In the genomic region with DNA sequence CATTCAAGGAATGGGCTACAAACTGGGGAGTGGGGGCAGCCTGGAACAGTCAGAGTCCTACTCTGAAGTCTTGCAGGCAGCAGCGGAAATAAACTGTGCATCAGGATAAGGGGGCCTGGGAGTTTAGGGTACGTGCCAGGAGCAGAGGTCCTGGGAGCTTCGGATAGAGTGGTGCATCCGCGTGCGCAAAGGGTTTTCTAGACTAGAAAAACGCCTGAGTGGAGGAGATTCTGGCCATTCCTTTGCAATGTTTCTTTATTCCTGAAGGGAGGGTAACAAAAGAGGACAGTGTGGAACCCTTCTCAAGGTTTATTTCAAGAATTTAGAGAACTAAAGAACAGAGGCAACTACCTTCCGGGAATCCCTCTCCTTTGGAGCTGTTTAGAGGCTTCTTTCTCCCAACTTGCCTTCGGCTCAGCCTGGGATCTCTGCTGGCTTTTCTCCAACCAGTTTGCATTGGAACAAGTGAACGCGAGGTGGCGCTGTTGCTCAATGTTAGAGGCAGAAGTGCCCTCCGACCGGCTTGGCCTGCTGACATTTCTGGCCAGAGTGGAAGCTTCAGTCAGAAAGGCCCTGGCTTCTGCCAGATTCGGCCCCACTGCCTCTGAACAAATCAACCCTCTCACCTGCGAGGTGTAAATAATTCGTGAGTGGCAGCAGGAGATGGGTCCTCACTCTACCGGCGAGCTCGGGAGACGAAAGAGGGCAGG, we compare ENCODE assay signal across 8 mouse cellular contexts. TPM values are rescaled to one million over a fixed set of nuclear protein-coding genes. Genes with fewer than 3 reads are reported as not detected.
DNase-seq lines count a peak whose midpoint lies in the region; ATAC-seq lines count a peak whose summit lies in the region.

No protein-coding gene starts in this region.

- peak; percentile 90 for DNase-seq in B cell, adult 2 months
- peak; percentile 96 for DNase-seq in adrenal gland, postnatal 10 days
- peak; percentile 89 for DNase-seq in embryo, embryonic 11.5 days (ENCODE audit: low read depth, low spot score)
- DNase-seq in heart, adult 9 months (ENCODE audit: low spot score in 2 of 2), result peak; percentile 77 to 89
- DNase-seq in liver, embryonic 11.5 days (ENCODE audit: low spot score), result peak; percentile 85

- H3K9ac ChIP-seq in kidney, embryonic 15.5 days, result no peak overlapping the region
- H3K9ac ChIP-seq in liver, embryonic 11.5 days (ENCODE audit: low read depth, low read length), result no peak overlapping the region
- H3K9ac ChIP-seq in neural tube, embryonic 12.5 days, result peak overlapping the region; percentile 100
- no peak overlapping the region for H3K9ac ChIP-seq in stomach, embryonic 16.5 days (ENCODE audit: low read length)

- 6% methylated on average over 21 of the region's 21 CpGs for WGBS in kidney, embryonic 15.5 days
- WGBS in liver, embryonic 11.5 days, result 3% methylated on average over 21 of the region's 21 CpGs
- WGBS in neural tube, embryonic 12.5 days, result 4% methylated on average over 21 of the region's 21 CpGs
- WGBS in stomach, embryonic 16.5 days, result 7% methylated on average over 21 of the region's 21 CpGs

- H3K4me3 ChIP-seq in kidney, embryonic 15.5 days (replicated peaks), result no peak overlapping the region
- H3K4me3 ChIP-seq in liver, embryonic 11.5 days (ENCODE audit: low read depth, low read length), result no peak overlapping the region
- H3K4me3 ChIP-seq in neural tube, embryonic 12.5 days, result peak overlapping the region; percentile 22; the same call in 1 of the 2 replicates
- no peak overlapping the region for H3K4me3 ChIP-seq in stomach, embryonic 16.5 days (replicated peaks; ENCODE audit: low read length)

- H3K4me1 ChIP-seq in kidney, embryonic 15.5 days, result peaks cover 89% of the 10 kb centered on the region
- H3K4me1 ChIP-seq in liver, embryonic 11.5 days (replicated peaks; ENCODE audit: control insufficient read depth, insufficient read depth, low read length), result no peaks in the 10 kb centered on the region
- peaks cover 69% of the 10 kb centered on the region for H3K4me1 ChIP-seq in neural tube, embryonic 12.5 days
- 0 out of 2 replicates have a peak, but pooled peaks cover 5% of the 10 kb centered on the region for H3K4me1 ChIP-seq in stomach, embryonic 16.5 days (ENCODE audit: control insufficient read depth, insufficient read depth, low read length)

- ATAC-seq in kidney, embryonic 15.5 days (replicated peaks; ENCODE audit: low FRiP score), result 0 out of 2 replicates have a peak, but pooled peaks have one; percentile 6
- no peak for ATAC-seq in liver, embryonic 11.5 days (replicated peaks; ENCODE audit: low FRiP score)
- 0 out of 2 replicates have a peak, but pooled peaks have one; percentile 3 for ATAC-seq in neural tube, embryonic 12.5 days (ENCODE audit: low FRiP score, low read depth)
- peak; percentile 66; the same call in 1 of the 2 replicates for ATAC-seq in stomach, embryonic 16.5 days (ENCODE audit: insufficient read depth, low FRiP score)

- peaks cover 85% of the 10 kb centered on the region for H3K27me3 ChIP-seq in kidney, embryonic 15.5 days
- H3K27me3 ChIP-seq in liver, embryonic 11.5 days (replicated peaks; ENCODE audit: control insufficient read depth, insufficient read depth, low read length), result peaks cover 100% of the 10 kb centered on the region
- H3K27me3 ChIP-seq in neural tube, embryonic 12.5 days (replicated peaks), result peaks cover 32% of the 10 kb centered on the region
- H3K27me3 ChIP-seq in stomach, embryonic 16.5 days (ENCODE audit: control insufficient read depth, insufficient read depth, low read length), result peaks cover 93% of the 10 kb centered on the region

- H3K27ac ChIP-seq in kidney, embryonic 15.5 days, result peak overlapping the region; percentile 71
- no peak overlapping the region for H3K27ac ChIP-seq in liver, embryonic 11.5 days (ENCODE audit: low read depth, low read length)
- H3K27ac ChIP-seq in neural tube, embryonic 12.5 days, result peak overlapping the region; percentile 66; the same call in 1 of the 2 replicates
- no peak overlapping the region for H3K27ac ChIP-seq in stomach, embryonic 16.5 days (ENCODE audit: low read length)

- 0 out of 2 replicates have a peak, but pooled peaks cover 3% of the 10 kb centered on the region for H3K36me3 ChIP-seq in kidney, embryonic 15.5 days
- no peaks in the 10 kb centered on the region for H3K36me3 ChIP-seq in liver, embryonic 11.5 days (ENCODE audit: control insufficient read depth, insufficient read depth, low read length)
- peaks cover 4% of the 10 kb centered on the region; the same call in 1 of the 2 replicates for H3K36me3 ChIP-seq in neural tube, embryonic 12.5 days
- no peaks in the 10 kb centered on the region for H3K36me3 ChIP-seq in stomach, embryonic 16.5 days (ENCODE audit: control insufficient read depth, insufficient read depth, low read length)

- no peaks in the 10 kb centered on the region for H3K9me3 ChIP-seq in kidney, embryonic 15.5 days (replicated peaks)
- H3K9me3 ChIP-seq in liver, embryonic 11.5 days (ENCODE audit: control insufficient read depth, low read length), result no peaks in the 10 kb centered on the region
- H3K9me3 ChIP-seq in neural tube, embryonic 12.5 days, result no peaks in the 10 kb centered on the region
- no peaks in the 10 kb centered on the region for H3K9me3 ChIP-seq in stomach, embryonic 16.5 days (replicated peaks; ENCODE audit: control insufficient read depth, low read length)

- H3K4me2 ChIP-seq in kidney, embryonic 15.5 days, result peak overlapping the region; percentile 17
- no peak overlapping the region for H3K4me2 ChIP-seq in liver, embryonic 11.5 days
- peak overlapping the region; percentile 86 for H3K4me2 ChIP-seq in neural tube, embryonic 12.5 days (replicated peaks)
- H3K4me2 ChIP-seq in stomach, embryonic 16.5 days (ENCODE audit: low read depth, low read length), result no peak overlapping the region

RNA-seq across cellular contexts. Expression of gene Hoxc8, which starts 3.1 kb away (rescaled TPM):
- total RNA-seq in adrenal gland, postnatal 10 days (2021), result 10 to 100 TPM; 17.0 to 21.0 TPM
- 8.7 and 11.1 TPM in 2 replicates for polyA plus RNA-seq in kidney, embryonic 15.5 days (2015; fragmentation: Nextera tagmentation; extraction: Ambion mirVana)
- 1.3 and 1.9 TPM in 2 replicates for polyA plus RNA-seq in liver, embryonic 11.5 days (2014; fragmentation: Nextera tagmentation; extraction: Ambion mirVana)
- polyA plus RNA-seq in neural tube, embryonic 12.5 days (2016; fragmentation: Nextera tagmentation; extraction: Ambion mirVana), result 44.5 and 65.6 TPM in 2 replicates
- polyA plus RNA-seq in stomach, embryonic 16.5 days (2015; fragmentation: Nextera tagmentation; extraction: Ambion mirVana), result 2.0 and 2.5 TPM in 2 replicates

RNA-seq across cellular contexts. Expression of gene Hoxc6, which starts 10.8 kb away (rescaled TPM):
- total RNA-seq in adrenal gland, postnatal 10 days (2021), result 10 to 100 TPM; 25.1 to 35.7 TPM
- polyA plus RNA-seq in kidney, embryonic 15.5 days (2015; fragmentation: Nextera tagmentation; extraction: Ambion mirVana), result 10.9 and 11.0 TPM in 2 replicates
- 1.3 and 1.5 TPM in 2 replicates for polyA plus RNA-seq in liver, embryonic 11.5 days (2014; fragmentation: Nextera tagmentation; extraction: Ambion mirVana)
- polyA plus RNA-seq in neural tube, embryonic 12.5 days (2016; fragmentation: Nextera tagmentation; extraction: Ambion mirVana), result 68.8 and 77.1 TPM in 2 replicates
- polyA plus RNA-seq in stomach, embryonic 16.5 days (2015; fragmentation: Nextera tagmentation; extraction: Ambion mirVana), result 3.3 and 3.8 TPM in 2 replicates

RNA-seq across cellular contexts. Expression of gene Hoxc9, which starts 11.0 kb away (rescaled TPM):
- 1 to 10 TPM; 2.4 to 3.2 TPM for total RNA-seq in adrenal gland, postnatal 10 days (2021)
- polyA plus RNA-seq in kidney, embryonic 15.5 days (2015; fragmentation: Nextera tagmentation; extraction: Ambion mirVana), result 10.0 and 10.7 TPM in 2 replicates
- polyA plus RNA-seq in liver, embryonic 11.5 days (2014; fragmentation: Nextera tagmentation; extraction: Ambion mirVana), result 0.22 and 0.49 TPM in 2 replicates
- polyA plus RNA-seq in neural tube, embryonic 12.5 days (2016; fragmentation: Nextera tagmentation; extraction: Ambion mirVana), result 45.2 and 47.4 TPM in 2 replicates
- polyA plus RNA-seq in stomach, embryonic 16.5 days (2015; fragmentation: Nextera tagmentation; extraction: Ambion mirVana), result not detected in 2 replicates

RNA-seq across cellular contexts. Expression of gene Hoxc5, which starts 20.0 kb away (rescaled TPM):
- total RNA-seq in adrenal gland, postnatal 10 days (2021), result 1 to 10 TPM; 5.5 to 6.9 TPM
- polyA plus RNA-seq in kidney, embryonic 15.5 days (2015; fragmentation: Nextera tagmentation; extraction: Ambion mirVana), result 3.6 and 4.8 TPM in 2 replicates
- polyA plus RNA-seq in liver, embryonic 11.5 days (2014; fragmentation: Nextera tagmentation; extraction: Ambion mirVana), result 4.1 and 5.3 TPM in 2 replicates
- 32.1 and 35.5 TPM in 2 replicates for polyA plus RNA-seq in neural tube, embryonic 12.5 days (2016; fragmentation: Nextera tagmentation; extraction: Ambion mirVana)
- polyA plus RNA-seq in stomach, embryonic 16.5 days (2015; fragmentation: Nextera tagmentation; extraction: Ambion mirVana), result 17.5 and 19.4 TPM in 2 replicates

RNA-seq across cellular contexts. Expression of gene Hoxc10, which starts 20.7 kb away (rescaled TPM):
- total RNA-seq in adrenal gland, postnatal 10 days (2021), result 1 to 10 TPM in 1 of 2 experiments, under 1 TPM in 1; 0.94 to 1.4 TPM
- 52.4 and 53.5 TPM in 2 replicates for polyA plus RNA-seq in kidney, embryonic 15.5 days (2015; fragmentation: Nextera tagmentation; extraction: Ambion mirVana)
- polyA plus RNA-seq in liver, embryonic 11.5 days (2014; fragmentation: Nextera tagmentation; extraction: Ambion mirVana), result 0.18 and 0.43 TPM in 2 replicates
- polyA plus RNA-seq in neural tube, embryonic 12.5 days (2016; fragmentation: Nextera tagmentation; extraction: Ambion mirVana), result 62.1 and 77.3 TPM in 2 replicates
- 0.06 TPM in 1 of 2 replicates, not detected in the other for polyA plus RNA-seq in stomach, embryonic 16.5 days (2015; fragmentation: Nextera tagmentation; extraction: Ambion mirVana)

Comparison
In these comparisons a context has a peak if more than half of its experiments do, and no peak if none do; other contexts are left out.
1. H3K27ac ChIP-seq: peak in kidney, embryonic 15.5 days (single experiment) and neural tube, embryonic 12.5 days (single experiment); none in liver, embryonic 11.5 days (single experiment) and stomach, embryonic 16.5 days (single experiment).
2. H3K4me2 ChIP-seq: peak in kidney, embryonic 15.5 days (single experiment) and neural tube, embryonic 12.5 days (single experiment); none in liver, embryonic 11.5 days (single experiment) and stomach, embryonic 16.5 days (single experiment).
3. Peak in every context shown above with its lines, with median percentiles within 50 percentile points of each other: DNase-seq.